Comparison of ENCODE assay signal across 26 mouse cellular contexts in the genomic region with DNA sequence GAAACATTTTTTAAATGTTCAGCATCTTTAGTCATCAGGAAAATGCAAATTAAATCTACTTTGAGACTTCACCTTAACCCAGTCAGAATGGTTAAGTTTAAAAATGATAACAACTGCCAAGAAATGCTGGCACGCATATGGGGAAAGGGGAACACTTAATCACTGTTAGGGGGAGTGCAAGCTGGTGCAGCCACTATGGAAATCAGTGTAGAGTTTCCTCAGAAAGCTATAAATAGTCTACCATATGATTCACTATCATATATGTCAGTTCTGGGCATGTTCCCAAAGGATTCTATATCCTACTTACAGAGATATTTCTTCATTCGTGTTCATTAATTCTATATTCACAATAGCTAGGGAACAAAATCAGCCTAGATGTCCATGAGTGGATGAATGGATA.
DNase-seq lines count a peak whose midpoint lies in the region; ATAC-seq lines count a peak whose summit lies in the region.
"Had no signal": no experiment of that assay in that cellular context is flagged by ENCODE, and none has a peak within 500 bp of the region (broad histone marks: within the 10 kb centered on the region; RNA-seq: fewer than 3 reads in every experiment).

No protein-coding gene starts in this region.

- DNase-seq in embryonic facial prominence, embryonic 14.5 days (ENCODE audit: low spot score), result peak; percentile 59
- no peak for DNase-seq in embryonic facial prominence, embryonic 10.5 days (ENCODE audit: low spot score)
- DNase-seq in heart, adult 11 months, result peak; percentile 40
- DNase-seq in heart, postnatal 10 days, result no peak
- DNase-seq in right cerebral cortex, adult 18-20 months, result peak; percentile 71
- DNase-seq in right cerebral cortex, postnatal 14 days, result no peak
- peak; percentile 60 for DNase-seq in right cerebral cortex, postnatal 25 days
- no peak for DNase-seq in retina, postnatal 1 day
- DNase-seq: adrenal gland, postnatal 36 days; cerebellum, adult 11-12 months; cerebellum, postnatal 10 days; gastrocnemius, postnatal 36 days; heart, postnatal 36 days; kidney, adult 2 months; liver, embryonic 13.5 days; thymus, adult 18-20 months; thymus, postnatal 36 days had no signal

- no peaks in the 10 kb centered on the region for H3K36me3 ChIP-seq in embryonic facial prominence, embryonic 14.5 days (ENCODE audit: control insufficient read depth, insufficient read depth, low read length)
- H3K36me3 ChIP-seq in embryonic facial prominence, embryonic 10.5 days (replicated peaks), result no peaks in the 10 kb centered on the region
- H3K36me3 ChIP-seq: embryonic facial prominence, embryonic 12.5 days; limb, embryonic 13.5 days; liver, embryonic 13.5 days; lung, embryonic 15.5 days; midbrain, embryonic 10.5 days; stomach, embryonic 15.5 days had no signal

- no peak overlapping the region for H3K9ac ChIP-seq in embryonic facial prominence, embryonic 14.5 days (ENCODE audit: low read depth, low read length)
- H3K9ac ChIP-seq: embryonic facial prominence, embryonic 12.5 days; hindbrain, embryonic 14.5 days; limb, embryonic 13.5 days; liver, embryonic 13.5 days; lung, embryonic 15.5 days; stomach, embryonic 15.5 days had no signal

- no peak overlapping the region for H3K27ac ChIP-seq in embryonic facial prominence, embryonic 14.5 days (replicated peaks; ENCODE audit: low read depth, low read length)
- H3K27ac ChIP-seq in embryonic facial prominence, embryonic 10.5 days (replicated peaks), result no peak overlapping the region
- H3K27ac ChIP-seq: embryonic facial prominence, embryonic 12.5 days; hindbrain, embryonic 14.5 days; kidney, postnatal 0 days; limb, embryonic 13.5 days; liver, embryonic 13.5 days; lung, embryonic 15.5 days; macrophage; midbrain, embryonic 10.5 days; stomach, embryonic 15.5 days had no signal

- 0 out of 2 replicates have a peak, but pooled peaks cover 11% of the 10 kb centered on the region for H3K9me3 ChIP-seq in embryonic facial prominence, embryonic 14.5 days (ENCODE audit: control insufficient read depth, low read length)
- peaks cover 6% of the 10 kb centered on the region; the same call in 1 of the 2 replicates for H3K9me3 ChIP-seq in embryonic facial prominence, embryonic 10.5 days
- H3K9me3 ChIP-seq: liver, embryonic 13.5 days; lung, embryonic 15.5 days; stomach, embryonic 15.5 days had no signal

- no peak overlapping the region for H3K4me2 ChIP-seq in embryonic facial prominence, embryonic 14.5 days (ENCODE audit: low read depth, low read length)
- H3K4me2 ChIP-seq: embryonic facial prominence, embryonic 12.5 days; hindbrain, embryonic 14.5 days; limb, embryonic 13.5 days; liver, embryonic 13.5 days; lung, embryonic 15.5 days; stomach, embryonic 15.5 days had no signal

- ATAC-seq in embryonic facial prominence, embryonic 14.5 days (ENCODE audit: low read depth), result no peak

- H3K4me1 ChIP-seq in embryonic facial prominence, embryonic 14.5 days (ENCODE audit: control insufficient read depth, insufficient read depth, low read length), result no peaks in the 10 kb centered on the region
- no peaks in the 10 kb centered on the region for H3K4me1 ChIP-seq in embryonic facial prominence, embryonic 10.5 days
- H3K4me1 ChIP-seq: embryonic facial prominence, embryonic 12.5 days; limb, embryonic 13.5 days; liver, embryonic 13.5 days; lung, embryonic 15.5 days; midbrain, embryonic 10.5 days; stomach, embryonic 15.5 days had no signal

- WGBS in embryonic facial prominence, embryonic 14.5 days, result 64% methylated on average over 2 of the region's 2 CpGs
- WGBS in embryonic facial prominence, embryonic 10.5 days, result 91% methylated on average over 2 of the region's 2 CpGs

- no peaks in the 10 kb centered on the region for H3K27me3 ChIP-seq in embryonic facial prominence, embryonic 14.5 days (replicated peaks; ENCODE audit: control insufficient read depth, insufficient read depth, low read length)
- H3K27me3 ChIP-seq in embryonic facial prominence, embryonic 10.5 days (replicated peaks; ENCODE audit: low read depth, poor library complexity, severe bottlenecking), result no peaks in the 10 kb centered on the region
- H3K27me3 ChIP-seq: embryonic facial prominence, embryonic 12.5 days; limb, embryonic 13.5 days; liver, embryonic 13.5 days; lung, embryonic 15.5 days; stomach, embryonic 15.5 days had no signal

- H3K4me3 ChIP-seq in embryonic facial prominence, embryonic 14.5 days (ENCODE audit: low read depth, low read length), result no peak overlapping the region
- H3K4me3 ChIP-seq in embryonic facial prominence, embryonic 10.5 days, result no peak overlapping the region
- H3K4me3 ChIP-seq: embryonic facial prominence, embryonic 12.5 days; erythroblast, embryonic 14.5 days; limb, embryonic 13.5 days; liver, embryonic 13.5 days; lung, embryonic 15.5 days; midbrain, embryonic 10.5 days; stomach, embryonic 15.5 days had no signal

- intact Hi-C loops in heart, postnatal 10 days (cut with DNase I), result no loop called here

Comparison
In these comparisons a context has a peak if more than half of its experiments do, and no peak if none do; other contexts are left out.
1. DNase-seq: peak in embryonic facial prominence, embryonic 14.5 days (single experiment), heart, adult 11 months (single experiment), right cerebral cortex, adult 18-20 months (single experiment) and right cerebral cortex, postnatal 25 days (single experiment); none in embryonic facial prominence, embryonic 10.5 days (single experiment), heart, postnatal 10 days (0 of 2), right cerebral cortex, postnatal 14 days (single experiment) and retina, postnatal 1 day (single experiment).